Mouse (Mus musculus): ENCODE data around the gene Olfr541. TPM values are rescaled to one million over a fixed set of nuclear protein-coding genes. Genes with fewer than 3 reads are reported as not detected.

Olfr541 gene
- polyA plus RNA-seq, 1 experiment from 2014 or later, result not detected

GRCm38 (mm10) chr7:140717155-140718055 is 20.3 kb downstream of the Olfr541 start:
- Histone ChIP-seq H3K27me3 (ENCODE audit: control insufficient read depth, insufficient read depth, low read depth, low read length) (no peaks in the 10 kb centered on the region), H3K9ac (ENCODE audit: low read depth, low read length) (no peak overlapping the region), H3K4me2 (ENCODE audit: low read length) (no peak overlapping the region), H3K9me3 (replicated peaks; ENCODE audit: control insufficient read depth, low read length, poor library complexity, severe bottlenecking) (no peaks in the 10 kb centered on the region), H3K27ac (ENCODE audit: low read length) (no peak overlapping the region), H3K4me3 (ENCODE audit: low read depth, low read length) (no peak overlapping the region), H3K4me1 (ENCODE audit: control insufficient read depth, insufficient read depth, low read length) (no peaks in the 10 kb centered on the region), H3K36me3 (ENCODE audit: control insufficient read depth, insufficient read depth, low read length) (no peaks in the 10 kb centered on the region)
- ATAC-seq, result no peak
- WGBS, result 85% methylated on average over 7 of the region's 7 CpGs

DNA sequence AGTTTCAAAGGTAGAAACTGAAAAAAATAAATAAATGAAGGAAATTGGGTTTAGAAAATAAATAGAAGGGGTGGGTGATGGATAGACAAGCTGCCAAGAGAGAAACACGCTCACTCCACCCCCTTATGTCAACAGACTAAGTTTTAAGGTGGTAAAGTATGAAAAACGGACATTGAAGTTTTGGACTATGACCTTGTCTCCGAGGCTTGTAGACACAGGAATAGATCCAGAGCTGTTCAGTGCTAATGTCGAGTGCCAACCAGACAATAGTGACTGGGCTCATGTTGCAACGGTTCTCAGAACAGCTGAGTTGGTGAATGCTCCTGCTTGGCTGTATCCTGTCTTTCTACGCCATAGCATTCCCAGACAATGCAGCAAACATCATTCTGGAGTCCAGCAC is 24.0 kb downstream of the Olfr541 start:
- Histone ChIP-seq H3K27ac (ENCODE audit: low read length) (no peak overlapping the region), H3K27me3 (ENCODE audit: control insufficient read depth, insufficient read depth, low read depth, low read length) (no peaks in the 10 kb centered on the region), H3K4me1 (ENCODE audit: control insufficient read depth, insufficient read depth, low read length) (no peaks in the 10 kb centered on the region), H3K9me3 (replicated peaks; ENCODE audit: control insufficient read depth, low read length, poor library complexity, severe bottlenecking) (no peaks in the 10 kb centered on the region), H3K4me2 (ENCODE audit: low read length) (no peak overlapping the region), H3K36me3 (ENCODE audit: control insufficient read depth, insufficient read depth, low read length) (no peaks in the 10 kb centered on the region), H3K4me3 (ENCODE audit: low read depth, low read length) (no peak overlapping the region), H3K9ac (ENCODE audit: low read depth, low read length) (no peak overlapping the region)
- 81% methylated on average over 6 of the region's 6 CpGs for WGBS
- no peak for ATAC-seq

DNA sequence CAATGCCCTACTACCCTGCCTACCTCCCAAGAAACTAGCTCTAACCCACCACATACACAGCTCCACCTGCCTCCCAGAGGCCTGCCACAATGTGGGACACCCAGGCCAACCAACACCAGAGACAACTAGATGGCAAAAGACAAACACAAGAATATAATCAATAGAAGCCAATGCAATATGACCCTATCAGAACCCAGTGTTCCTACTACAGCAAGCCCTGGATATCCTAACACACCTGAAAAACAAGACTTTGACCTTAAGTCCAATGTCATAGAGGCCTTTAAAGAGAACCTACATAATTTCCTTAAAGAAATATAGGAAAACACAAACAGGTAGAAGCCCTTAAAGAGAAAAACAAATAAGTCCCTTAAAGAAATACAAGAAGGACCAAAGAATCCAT is 28.5 kb downstream of the Olfr541 start:
- no peak overlapping the region for H3K27ac ChIP-seq (ENCODE audit: low read length)
- no peaks in the 10 kb centered on the region for H3K4me1 ChIP-seq (ENCODE audit: control insufficient read depth, insufficient read depth, low read length)
- no peaks in the 10 kb centered on the region for H3K36me3 ChIP-seq (ENCODE audit: control insufficient read depth, insufficient read depth, low read length)
- H3K9me3 ChIP-seq (replicated peaks; ENCODE audit: control insufficient read depth, low read length, poor library complexity, severe bottlenecking), result no peaks in the 10 kb centered on the region; the same call in 1 of the 2 replicates
- H3K9ac ChIP-seq (ENCODE audit: low read depth, low read length), result no peak overlapping the region
- H3K4me3 ChIP-seq (ENCODE audit: low read depth, low read length), result no peak overlapping the region
- ATAC-seq, result no peak
- no peaks in the 10 kb centered on the region for H3K27me3 ChIP-seq (ENCODE audit: control insufficient read depth, insufficient read depth, low read depth, low read length)
- no peak overlapping the region for H3K4me2 ChIP-seq (ENCODE audit: low read length)

GRCm38 (mm10) chr7:140733162-140733561 is 36.1 kb downstream of the Olfr541 start:
- no peaks in the 10 kb centered on the region for H3K4me1 ChIP-seq (ENCODE audit: control insufficient read depth, insufficient read depth, low read length)
- no peak overlapping the region for H3K9ac ChIP-seq (ENCODE audit: low read depth, low read length)
- no peaks in the 10 kb centered on the region for H3K36me3 ChIP-seq (ENCODE audit: control insufficient read depth, insufficient read depth, low read length)
- no peaks in the 10 kb centered on the region for H3K27me3 ChIP-seq (ENCODE audit: control insufficient read depth, insufficient read depth, low read depth, low read length)
- no peak overlapping the region for H3K4me3 ChIP-seq (ENCODE audit: low read depth, low read length)
- H3K27ac ChIP-seq (ENCODE audit: low read length), result no peak overlapping the region
- no peak for ATAC-seq
- WGBS, result 75% methylated on average over 2 of the region's 2 CpGs
- H3K4me2 ChIP-seq (ENCODE audit: low read length), result no peak overlapping the region
- no peaks in the 10 kb centered on the region; the same call in 1 of the 2 replicates for H3K9me3 ChIP-seq (replicated peaks; ENCODE audit: control insufficient read depth, low read length, poor library complexity, severe bottlenecking)

GRCm38 (mm10) chr7:140747402-140747801 is 50.3 kb downstream of the Olfr541 start:
- Histone ChIP-seq H3K27me3 (ENCODE audit: control insufficient read depth, insufficient read depth, low read depth, low read length) (no peaks in the 10 kb centered on the region), H3K4me1 (ENCODE audit: control insufficient read depth, insufficient read depth, low read length) (no peaks in the 10 kb centered on the region), H3K9ac (ENCODE audit: low read depth, low read length) (no peak overlapping the region), H3K4me3 (ENCODE audit: low read depth, low read length) (no peak overlapping the region), H3K36me3 (ENCODE audit: control insufficient read depth, insufficient read depth, low read length) (no peaks in the 10 kb centered on the region), H3K27ac (ENCODE audit: low read length) (no peak overlapping the region), H3K4me2 (ENCODE audit: low read length) (no peak overlapping the region), H3K9me3 (replicated peaks; ENCODE audit: control insufficient read depth, low read length, poor library complexity, severe bottlenecking) (no peaks in the 10 kb centered on the region)
- no peak for ATAC-seq
- 95% methylated on average over 3 of the region's 3 CpGs for WGBS

DNA sequence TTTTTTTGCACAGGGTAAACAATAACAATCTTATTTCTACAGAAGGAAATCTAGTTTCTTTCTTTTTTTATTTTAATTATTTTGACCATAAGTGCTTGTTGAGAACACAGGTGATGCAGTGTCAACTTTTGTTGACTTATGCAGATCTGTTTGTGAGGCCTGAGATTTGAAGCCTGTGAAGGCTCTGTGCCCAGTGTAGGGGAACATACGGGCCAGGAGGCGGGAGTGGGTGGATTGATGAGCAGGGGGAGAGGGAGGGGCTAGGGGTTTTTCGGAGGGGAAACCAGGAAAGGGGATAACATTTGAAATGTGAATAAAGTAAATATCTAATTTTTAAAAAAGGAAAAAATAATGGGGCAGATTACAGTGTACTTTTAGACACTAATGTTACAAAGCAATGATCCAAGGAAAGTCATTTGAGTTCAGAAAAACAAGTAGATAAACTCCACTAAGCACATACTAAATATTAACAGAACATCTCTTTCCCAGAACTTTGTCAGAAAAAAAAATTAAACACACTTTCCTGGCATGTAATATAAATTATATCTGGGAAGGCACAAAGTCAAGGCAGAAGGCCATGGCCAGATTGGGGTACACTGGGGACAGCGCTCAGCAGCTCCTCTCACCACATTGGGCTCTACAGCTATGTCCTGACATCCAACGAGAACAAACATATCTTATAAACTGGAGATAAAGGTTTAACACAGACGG is 51.2 kb downstream of the Olfr541 start:
- Histone ChIP-seq H3K4me2 (ENCODE audit: low read length) (no peak overlapping the region), H3K9ac (ENCODE audit: low read depth, low read length) (no peak overlapping the region), H3K9me3 (replicated peaks; ENCODE audit: control insufficient read depth, low read length, poor library complexity, severe bottlenecking) (no peaks in the 10 kb centered on the region), H3K4me3 (ENCODE audit: low read depth, low read length) (no peak overlapping the region), H3K4me1 (ENCODE audit: control insufficient read depth, insufficient read depth, low read length) (no peaks in the 10 kb centered on the region), H3K27ac (ENCODE audit: low read length) (no peak overlapping the region), H3K36me3 (ENCODE audit: control insufficient read depth, insufficient read depth, low read length) (no peaks in the 10 kb centered on the region), H3K27me3 (ENCODE audit: control insufficient read depth, insufficient read depth, low read depth, low read length) (no peaks in the 10 kb centered on the region)
- no peak for ATAC-seq
- 89% methylated on average over 6 of the region's 6 CpGs for WGBS

- ATAC-seq, result no peak
- Histone ChIP-seq H3K27me3 (ENCODE audit: control insufficient read depth, insufficient read depth, low read depth, low read length) (no peaks in the 10 kb centered on the region), H3K9me3 (replicated peaks; ENCODE audit: control insufficient read depth, low read length, poor library complexity, severe bottlenecking) (no peaks in the 10 kb centered on the region), H3K4me3 (ENCODE audit: low read depth, low read length) (no peak overlapping the region), H3K9ac (ENCODE audit: low read depth, low read length) (no peak overlapping the region), H3K36me3 (ENCODE audit: control insufficient read depth, insufficient read depth, low read length) (no peaks in the 10 kb centered on the region), H3K4me1 (ENCODE audit: control insufficient read depth, insufficient read depth, low read length) (no peaks in the 10 kb centered on the region), H3K27ac (ENCODE audit: low read length) (no peak overlapping the region), H3K4me2 (ENCODE audit: low read length) (no peak overlapping the region)
- 87% methylated on average over 3 of the region's 3 CpGs for WGBS
These were observed 51.7 kb downstream of the Olfr541 start for GRCm38 (mm10) chr7:140748827-140749160.

DNA sequence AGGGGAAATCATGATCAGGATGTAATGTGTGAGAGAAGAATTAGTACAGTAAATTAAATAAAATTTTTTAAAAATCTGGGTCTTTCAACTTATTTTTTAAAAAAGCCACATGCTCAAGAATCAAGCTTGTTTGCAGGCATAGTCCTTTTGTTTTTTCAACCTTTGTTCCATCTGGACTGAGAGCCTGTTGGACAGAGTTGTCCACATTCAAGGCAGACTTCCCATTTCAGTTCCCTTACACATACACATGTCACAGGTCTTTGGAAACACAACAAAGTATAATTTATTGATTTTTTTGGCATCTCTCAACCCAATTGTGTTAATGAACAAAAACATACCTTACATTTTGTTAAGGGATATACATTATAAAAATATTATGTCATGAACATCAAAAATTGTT is 57.5 kb downstream of the Olfr541 start:
- no peak overlapping the region for H3K4me2 ChIP-seq (ENCODE audit: low read length)
- no peak overlapping the region for H3K27ac ChIP-seq (ENCODE audit: low read length)
- no peaks in the 10 kb centered on the region for H3K4me1 ChIP-seq (ENCODE audit: control insufficient read depth, insufficient read depth, low read length)
- no peak overlapping the region for H3K4me3 ChIP-seq (ENCODE audit: low read depth, low read length)
- H3K27me3 ChIP-seq (ENCODE audit: control insufficient read depth, insufficient read depth, low read depth, low read length), result no peaks in the 10 kb centered on the region
- no peak overlapping the region for H3K9ac ChIP-seq (ENCODE audit: low read depth, low read length)
- ATAC-seq, result no peak
- H3K36me3 ChIP-seq (ENCODE audit: control insufficient read depth, insufficient read depth, low read length), result no peaks in the 10 kb centered on the region
- H3K9me3 ChIP-seq (replicated peaks; ENCODE audit: control insufficient read depth, low read length, poor library complexity, severe bottlenecking), result no peaks in the 10 kb centered on the region

Data from midbrain, embryonic 16.5 days (tissue).